Comparison of ENCODE assay signal across 21 mouse cellular contexts in genomic region chr7:65489195-65489594, GRCm38 (mm10). TPM values are rescaled to one million over a fixed set of nuclear protein-coding genes. Genes with fewer than 3 reads are reported as not detected.
DNase-seq lines count a peak whose midpoint lies in the region; ATAC-seq and TF ChIP-seq lines count a peak whose summit lies in the region.
"Had no signal": no experiment of that assay in that cellular context is flagged by ENCODE, and none has a peak within 500 bp of the region (broad histone marks: within the 10 kb centered on the region; RNA-seq: fewer than 3 reads in every experiment).

No protein-coding gene starts in this region.

- peak; percentile 27 for DNase-seq in heart, adult 11 months
- no peak for DNase-seq in heart, embryonic 10.5 days (ENCODE audit: low spot score)
- no peak for DNase-seq in hindbrain, embryonic 10.5 days (ENCODE audit: low spot score)
- peak; percentile 31 for DNase-seq in hindbrain, postnatal 0 days (ENCODE audit: low spot score)
- peak; percentile 35 for DNase-seq in midbrain, postnatal 0 days (ENCODE audit: low spot score)
- DNase-seq in midbrain, embryonic 14.5 days: no peak
- DNase-seq: adrenal gland, adult 8-10 months; adrenal gland, postnatal 14 days; adrenal gland, postnatal 36 days; B cell, adult 2 months; cerebellum, adult 11-12 months had no signal

- H3K4me3 ChIP-seq in heart, embryonic 10.5 days: no peak overlapping the region
- no peak overlapping the region for H3K4me3 ChIP-seq in hindbrain, embryonic 15.5 days
- no peak overlapping the region for H3K4me3 ChIP-seq in hindbrain, embryonic 10.5 days
- no peak overlapping the region for H3K4me3 ChIP-seq in hindbrain, postnatal 0 days (ENCODE audit: low read length)
- no peak overlapping the region for H3K4me3 ChIP-seq in hindbrain, embryonic 12.5 days
- H3K4me3 ChIP-seq in midbrain, postnatal 0 days (ENCODE audit: low read depth, low read length): no peak overlapping the region
- H3K4me3 ChIP-seq in midbrain, embryonic 14.5 days (replicated peaks; ENCODE audit: low read depth, low read length): no peak overlapping the region
- H3K4me3 ChIP-seq: embryonic facial prominence, embryonic 10.5 days; embryonic facial prominence, embryonic 12.5 days; forebrain, embryonic 13.5 days had no signal

- H3K27me3 ChIP-seq in heart, embryonic 10.5 days (ENCODE audit: insufficient read depth, poor library complexity, severe bottlenecking): no peaks in the 10 kb centered on the region
- no peaks in the 10 kb centered on the region for H3K27me3 ChIP-seq in hindbrain, embryonic 15.5 days
- no peaks in the 10 kb centered on the region for H3K27me3 ChIP-seq in hindbrain, embryonic 10.5 days (ENCODE audit: insufficient read depth, poor library complexity, severe bottlenecking)
- H3K27me3 ChIP-seq in hindbrain, postnatal 0 days (ENCODE audit: insufficient read depth, low read length): no peaks in the 10 kb centered on the region
- H3K27me3 ChIP-seq in hindbrain, embryonic 12.5 days: no peaks in the 10 kb centered on the region
- H3K27me3 ChIP-seq in midbrain, postnatal 0 days (ENCODE audit: insufficient read depth, low read length): no peaks in the 10 kb centered on the region
- H3K27me3 ChIP-seq in midbrain, embryonic 14.5 days (ENCODE audit: control insufficient read depth, insufficient read depth, low read length): no peaks in the 10 kb centered on the region
- H3K27me3 ChIP-seq: CH12.LX; embryonic facial prominence, embryonic 12.5 days; forebrain, embryonic 13.5 days; Patski had no signal

- no peak overlapping the region for H3K4me2 ChIP-seq in hindbrain, embryonic 15.5 days
- no peak overlapping the region for H3K4me2 ChIP-seq in hindbrain, postnatal 0 days (ENCODE audit: low read depth, low read length)
- H3K4me2 ChIP-seq in hindbrain, embryonic 12.5 days (replicated peaks): no peak overlapping the region
- no peak overlapping the region for H3K4me2 ChIP-seq in midbrain, postnatal 0 days (ENCODE audit: low read depth, low read length, poor library complexity, severe bottlenecking)
- no peak overlapping the region for H3K4me2 ChIP-seq in midbrain, embryonic 14.5 days (ENCODE audit: low read length)
- H3K4me2 ChIP-seq: embryonic facial prominence, embryonic 12.5 days; forebrain, embryonic 13.5 days had no signal

- H3K27ac ChIP-seq in heart, embryonic 10.5 days: no peak overlapping the region
- H3K27ac ChIP-seq in hindbrain, embryonic 15.5 days (replicated peaks): peak overlapping the region; percentile 54; the same call in 1 of the 2 replicates
- H3K27ac ChIP-seq in hindbrain, embryonic 10.5 days: no peak overlapping the region
- no peak overlapping the region for H3K27ac ChIP-seq in hindbrain, postnatal 0 days
- H3K27ac ChIP-seq in hindbrain, embryonic 12.5 days: no peak overlapping the region
- H3K27ac ChIP-seq in midbrain, postnatal 0 days (ENCODE audit: low read depth, low read length): no peak overlapping the region
- H3K27ac ChIP-seq in midbrain, embryonic 14.5 days (replicated peaks; ENCODE audit: low read depth, low read length): no peak overlapping the region
- H3K27ac ChIP-seq: embryonic facial prominence, embryonic 10.5 days; embryonic facial prominence, embryonic 12.5 days; forebrain, embryonic 13.5 days had no signal

- no peak for ATAC-seq in hindbrain, embryonic 15.5 days (ENCODE audit: low FRiP score, low read depth)
- ATAC-seq in hindbrain, postnatal 0 days: 0 out of 2 replicates have a peak, but pooled peaks have one; percentile 12
- ATAC-seq in hindbrain, embryonic 12.5 days (ENCODE audit: low FRiP score): no peak
- ATAC-seq in midbrain, postnatal 0 days (ENCODE audit: low FRiP score): no peak
- ATAC-seq in midbrain, embryonic 14.5 days (ENCODE audit: low FRiP score, low TSS enrichment): no peak
- ATAC-seq: activated CD4-positive, CD25-positive, alpha-beta regulatory T cell, adult 4 months; CD4-positive, CD25-positive, alpha-beta regulatory T cell, adult 4 months; forebrain, embryonic 13.5 days; Patski had no signal

- no peak overlapping the region for H3K9ac ChIP-seq in hindbrain, embryonic 15.5 days
- no peak overlapping the region for H3K9ac ChIP-seq in hindbrain, postnatal 0 days (replicated peaks; ENCODE audit: low read length)
- H3K9ac ChIP-seq in hindbrain, embryonic 12.5 days: no peak overlapping the region
- no peak overlapping the region for H3K9ac ChIP-seq in midbrain, postnatal 0 days (replicated peaks; ENCODE audit: low read length, poor library complexity, severe bottlenecking)
- no peak overlapping the region for H3K9ac ChIP-seq in midbrain, embryonic 14.5 days (replicated peaks; ENCODE audit: low read length)
- H3K9ac ChIP-seq: embryonic facial prominence, embryonic 12.5 days; forebrain, embryonic 13.5 days had no signal

- H3K9me3 ChIP-seq in heart, embryonic 10.5 days: no peaks in the 10 kb centered on the region
- no peaks in the 10 kb centered on the region for H3K9me3 ChIP-seq in hindbrain, embryonic 15.5 days
- no peaks in the 10 kb centered on the region for H3K9me3 ChIP-seq in hindbrain, embryonic 10.5 days
- no peaks in the 10 kb centered on the region for H3K9me3 ChIP-seq in hindbrain, postnatal 0 days (ENCODE audit: low read length)
- H3K9me3 ChIP-seq in hindbrain, embryonic 12.5 days (replicated peaks): no peaks in the 10 kb centered on the region
- no peaks in the 10 kb centered on the region for H3K9me3 ChIP-seq in midbrain, postnatal 0 days (ENCODE audit: low read length)
- no peaks in the 10 kb centered on the region for H3K9me3 ChIP-seq in midbrain, embryonic 14.5 days (ENCODE audit: control insufficient read depth, low read length)
- H3K9me3 ChIP-seq: embryonic facial prominence, embryonic 10.5 days; embryonic facial prominence, embryonic 12.5 days; forebrain, embryonic 13.5 days; G1E had no signal

- H3K4me1 ChIP-seq in heart, embryonic 10.5 days: peaks cover 12% of the 10 kb centered on the region
- H3K4me1 ChIP-seq in hindbrain, embryonic 15.5 days (replicated peaks): peaks cover 7% of the 10 kb centered on the region; the same call in 1 of the 2 replicates
- peaks cover 7% of the 10 kb centered on the region for H3K4me1 ChIP-seq in hindbrain, embryonic 10.5 days (replicated peaks)
- H3K4me1 ChIP-seq in hindbrain, postnatal 0 days (ENCODE audit: insufficient read depth, low read length): peaks cover 7% of the 10 kb centered on the region
- H3K4me1 ChIP-seq in hindbrain, embryonic 12.5 days: peaks cover 5% of the 10 kb centered on the region; the same call in 1 of the 2 replicates
- H3K4me1 ChIP-seq in midbrain, postnatal 0 days (ENCODE audit: insufficient read depth, low read length): no peaks in the 10 kb centered on the region
- no peaks in the 10 kb centered on the region for H3K4me1 ChIP-seq in midbrain, embryonic 14.5 days (ENCODE audit: control insufficient read depth, insufficient read depth, low read length)
- H3K4me1 ChIP-seq: embryonic facial prominence, embryonic 12.5 days had no signal

- no peaks in the 10 kb centered on the region for H3K36me3 ChIP-seq in heart, embryonic 10.5 days
- no peaks in the 10 kb centered on the region for H3K36me3 ChIP-seq in hindbrain, embryonic 15.5 days
- H3K36me3 ChIP-seq in hindbrain, embryonic 10.5 days: no peaks in the 10 kb centered on the region
- H3K36me3 ChIP-seq in hindbrain, postnatal 0 days (ENCODE audit: insufficient read depth, low read length): no peaks in the 10 kb centered on the region
- no peaks in the 10 kb centered on the region for H3K36me3 ChIP-seq in hindbrain, embryonic 12.5 days
- no peaks in the 10 kb centered on the region for H3K36me3 ChIP-seq in midbrain, postnatal 0 days (ENCODE audit: insufficient read depth, low read length)
- no peaks in the 10 kb centered on the region for H3K36me3 ChIP-seq in midbrain, embryonic 14.5 days (ENCODE audit: control insufficient read depth, insufficient read depth, low read length)
- H3K36me3 ChIP-seq: embryonic facial prominence, embryonic 10.5 days; embryonic facial prominence, embryonic 12.5 days; G1E had no signal

- no peak for TF ChIP-seq CTCF in hindbrain, postnatal 0 days (IDR thresholded peaks at IDR 0.05; ENCODE audit: low read depth)
- no peak for TF ChIP-seq CTCF in midbrain, postnatal 0 days (IDR thresholded peaks at IDR 0.05)

- WGBS in heart, embryonic 10.5 days: 94% methylated on average over 6 of the region's 6 CpGs
- 72% methylated on average over 6 of the region's 6 CpGs for WGBS in hindbrain, embryonic 15.5 days
- WGBS in hindbrain, embryonic 10.5 days: 93% methylated on average over 6 of the region's 6 CpGs
- 72% methylated on average over 6 of the region's 6 CpGs for WGBS in hindbrain, postnatal 0 days
- WGBS in hindbrain, embryonic 12.5 days: 87% methylated on average over 6 of the region's 6 CpGs
- WGBS in midbrain, postnatal 0 days: 70% methylated on average over 6 of the region's 6 CpGs
- whole genome bisulfite sequencing in midbrain, embryonic 14.5 days: 81% methylated on average over 6 of the region's 6 CpGs

RNA-seq across cellular contexts. Expression of gene Tjp1, which starts 38.4 kb away (rescaled TPM):
- 28.1 and 33.6 TPM in 2 replicates for polyA plus RNA-seq in heart, embryonic 10.5 days (2016; fragmentation: Nextera tagmentation; extraction: Ambion mirVana)
- 26.8 and 33.5 TPM in 2 replicates for polyA plus RNA-seq in hindbrain, embryonic 15.5 days (2015; fragmentation: Nextera tagmentation; extraction: Ambion mirVana)
- 19.0 and 24.4 TPM in 2 replicates for polyA plus RNA-seq in hindbrain, embryonic 10.5 days (2016; fragmentation: Nextera tagmentation; extraction: Ambion mirVana)
- 46.2 and 69.5 TPM in 2 replicates for total RNA-seq in hindbrain, postnatal 0 days (2014; rRNA removed)
- polyA plus RNA-seq in hindbrain, postnatal 0 days (2015; fragmentation: Nextera tagmentation; extraction: Ambion mirVana): 20.2 and 24.2 TPM in 2 replicates
- polyA plus RNA-seq in hindbrain, embryonic 12.5 days (2016; fragmentation: Nextera tagmentation; extraction: Ambion mirVana): 36.3 and 36.7 TPM in 2 replicates
- 46.7 and 50.6 TPM in 2 replicates for total RNA-seq in midbrain, postnatal 0 days (2014; rRNA removed)
- polyA plus RNA-seq in midbrain, postnatal 0 days (2015; fragmentation: Nextera tagmentation; extraction: Ambion mirVana): 17.9 and 23.2 TPM in 2 replicates
- 19.6 and 22.4 TPM in 2 replicates for polyA plus RNA-seq in midbrain, embryonic 14.5 days (2014; fragmentation: Nextera tagmentation; extraction: Ambion mirVana)
- total RNA-seq: CH12.LX had no signal
- polyA plus RNA-seq: activated CD4-positive, CD25-positive, alpha-beta regulatory T cell, adult 4 months; CD4-positive, CD25-positive, alpha-beta regulatory T cell, adult 4 months had no signal

Comparison
In these comparisons a context has a peak if more than half of its experiments do, and no peak if none do; other contexts are left out.
1. DNase-seq: peak in heart, adult 11 months (single experiment), hindbrain, postnatal 0 days (single experiment) and midbrain, postnatal 0 days (single experiment); none in heart, embryonic 10.5 days (single experiment), hindbrain, embryonic 10.5 days (single experiment) and midbrain, embryonic 14.5 days (single experiment).